Mouse (Mus musculus) megakaryocyte, embryonic 14.5 days (primary cell): ENCODE data around the gene Syngr3. TPM values are rescaled to one million over a fixed set of nuclear protein-coding genes. Genes with fewer than 3 reads are reported as not detected.
"Not testable (repeated sequence)": the region's sequence is repeated elsewhere in the genome, so short reads cannot be mapped to it uniquely, and the experiment has no call there.

Source experiments
- H3K27me3 ChIP-seq: replicated peaks from 2 replicates; pipeline ENCODE3; 2012; ENCODE audit warnings: inconsistent platforms
- H3K36me3 ChIP-seq: replicated peaks from 2 replicates; pipeline ENCODE3; 2012; ENCODE audit warnings: low read length, inconsistent platforms, mixed read lengths
- H3K4me1 ChIP-seq: 2 replicates; pipeline ENCODE4 v1.6.1; 2012; ENCODE audit warnings: inconsistent platforms
- H3K4me3 ChIP-seq: replicated peaks from 2 replicates; pipeline ENCODE3; 2012; ENCODE audit warnings: moderate library complexity, mild to moderate bottlenecking, inconsistent platforms
- H3K9me3 ChIP-seq: 2 replicates; pipeline ENCODE4 v1.6.1; 2012; ENCODE audit warnings: inconsistent platforms
- FLI1 ChIP-seq: IDR thresholded peaks from 2 replicates; pipeline ENCODE4 v1.6.1; 2012; ENCODE audit warnings: low read length, inconsistent platforms, mixed read lengths
- GATA1 ChIP-seq: IDR thresholded peaks from 3 replicates; pipeline ENCODE4 v1.6.1; 2012; ENCODE audit warnings: mixed read lengths, low read length, inconsistent platforms, borderline replicate concordance
- polyA plus RNA-seq: library from polyadenylated mRNA; stranded (reverse); fragments of >175 nt; gene quantifications from 2 replicates; pipeline ENCODE4 v1.2.3, GENCODE M21; 2012; ENCODE audit warnings: low replicate concordance; ENCODE audit not compliant: insufficient read depth

The Syngr3 gene
- polyA plus RNA-seq, 1 experiment: 0.04 TPM

DNA sequence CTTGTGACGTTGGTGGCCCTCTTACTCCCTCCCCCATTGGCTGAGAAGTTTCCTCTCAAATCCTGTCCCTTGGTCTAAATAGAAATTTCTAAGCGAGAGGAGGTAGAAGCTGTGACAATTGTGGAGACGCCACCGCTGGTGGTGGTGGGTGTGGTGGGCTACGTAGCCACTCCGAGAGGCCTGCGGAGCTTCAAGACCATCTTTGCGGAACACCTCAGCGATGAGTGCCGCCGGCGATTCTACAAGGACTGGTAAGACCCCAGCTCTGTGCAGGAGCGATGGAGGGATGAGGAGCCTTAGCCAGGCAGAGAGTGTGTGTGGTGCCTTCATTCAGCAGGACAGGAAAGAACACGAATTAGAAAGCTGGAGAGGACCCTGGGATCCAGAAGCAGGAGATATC, 41.0 kb upstream of the Syngr3 start:
- Histone ChIP-seq H3K27me3 (peaks cover 5% of the 10 kb centered on the region), H3K4me1 (peaks cover 40% of the 10 kb centered on the region), H3K4me3 (no peak overlapping the region), H3K36me3 (no peaks in the 10 kb centered on the region), H3K9me3 (no peaks in the 10 kb centered on the region)
- no peak for TF ChIP-seq FLI1
- TF ChIP-seq GATA1: no peak

DNA sequence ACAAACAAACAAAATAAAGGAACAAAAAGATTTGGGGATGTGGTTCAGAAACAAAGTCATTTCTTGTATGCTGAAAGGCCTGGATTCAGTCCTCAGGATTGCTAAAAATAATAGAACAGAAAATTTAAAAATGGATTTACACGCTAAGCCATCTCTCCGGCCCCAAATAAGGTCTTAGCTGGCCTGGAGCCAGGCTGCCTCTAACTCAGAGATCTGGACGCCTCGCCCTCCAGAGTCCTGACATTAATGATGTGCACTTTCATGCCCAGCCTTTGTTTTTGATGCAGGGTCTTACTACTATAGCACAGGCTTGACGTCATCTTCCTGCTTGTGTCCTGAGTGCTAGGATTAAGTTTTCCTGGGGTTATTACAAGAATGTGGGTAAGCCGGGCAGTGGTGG, 39.3 kb upstream of the Syngr3 start:
- Histone ChIP-seq H3K36me3 (no peaks in the 10 kb centered on the region), H3K4me1 (peaks cover 35% of the 10 kb centered on the region), H3K27me3 (peaks cover 5% of the 10 kb centered on the region), H3K9me3 (no peaks in the 10 kb centered on the region), H3K4me3 (no peak overlapping the region)
- TF ChIP-seq FLI1 (no peak), GATA1 (no peak)

DNA sequence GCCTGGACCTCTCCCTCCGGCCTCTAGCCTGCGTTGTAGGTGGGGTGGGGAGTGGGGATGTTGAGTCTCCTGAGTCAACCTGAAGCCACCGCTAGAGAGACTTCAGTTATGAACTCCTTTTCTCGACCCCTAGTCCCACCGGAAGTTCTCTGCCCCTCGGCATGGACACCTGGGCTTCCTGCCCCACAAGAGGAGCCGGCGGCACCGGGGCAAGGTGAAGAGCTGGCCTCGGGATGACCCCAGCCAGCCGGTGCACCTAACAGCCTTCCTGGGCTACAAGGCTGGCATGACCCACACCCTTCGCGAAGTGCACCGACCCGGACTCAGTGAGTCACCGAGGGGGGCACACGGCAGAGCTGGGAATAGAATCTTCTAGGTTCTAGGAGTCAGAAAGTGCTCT, 38.4 kb upstream of the Syngr3 start:
- peaks cover 41% of the 10 kb centered on the region for H3K4me1 ChIP-seq
- TF ChIP-seq FLI1: no peak
- no peak for TF ChIP-seq GATA1
- no peaks in the 10 kb centered on the region for H3K36me3 ChIP-seq
- no peaks in the 10 kb centered on the region for H3K9me3 ChIP-seq
- H3K27me3 ChIP-seq: peaks cover 5% of the 10 kb centered on the region
- H3K4me3 ChIP-seq: no peak overlapping the region

DNA sequence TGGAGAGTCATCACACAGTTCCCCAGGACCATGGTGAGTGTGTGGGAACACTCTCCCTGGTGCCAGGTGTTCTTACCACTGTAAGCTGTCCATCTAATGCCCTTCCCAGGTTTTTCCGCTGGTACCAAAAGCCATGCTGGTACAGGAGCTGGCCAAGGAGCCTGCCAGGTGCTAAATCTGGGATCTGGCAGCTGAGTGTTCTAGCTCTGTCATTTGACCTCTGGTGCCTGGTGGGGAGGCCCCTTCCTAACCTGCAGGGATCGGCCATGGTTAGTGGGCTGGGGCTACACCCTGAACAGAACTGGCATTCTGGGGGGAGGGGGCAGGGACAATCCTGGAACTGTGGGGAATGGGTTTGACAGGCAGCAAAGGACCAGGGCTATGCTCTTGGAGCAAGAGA, 37.9 kb upstream of the Syngr3 start, which contains the start of gene Rpl3l:
Gene Rpl3l (plus strand): TSS at position 203 of the 400 bp plus-strand sequence.
- Histone ChIP-seq H3K36me3 (peaks cover under 1% of the 10 kb centered on the region), H3K4me3 (no peak within 1 kb of the TSS), H3K9me3 (no peaks in the 10 kb centered on the region), H3K27me3 (peaks cover 5% of the 10 kb centered on the region), H3K4me1 (peaks cover 45% of the 10 kb centered on the region)
- no peak for TF ChIP-seq FLI1
- TF ChIP-seq GATA1: no peak

DNA sequence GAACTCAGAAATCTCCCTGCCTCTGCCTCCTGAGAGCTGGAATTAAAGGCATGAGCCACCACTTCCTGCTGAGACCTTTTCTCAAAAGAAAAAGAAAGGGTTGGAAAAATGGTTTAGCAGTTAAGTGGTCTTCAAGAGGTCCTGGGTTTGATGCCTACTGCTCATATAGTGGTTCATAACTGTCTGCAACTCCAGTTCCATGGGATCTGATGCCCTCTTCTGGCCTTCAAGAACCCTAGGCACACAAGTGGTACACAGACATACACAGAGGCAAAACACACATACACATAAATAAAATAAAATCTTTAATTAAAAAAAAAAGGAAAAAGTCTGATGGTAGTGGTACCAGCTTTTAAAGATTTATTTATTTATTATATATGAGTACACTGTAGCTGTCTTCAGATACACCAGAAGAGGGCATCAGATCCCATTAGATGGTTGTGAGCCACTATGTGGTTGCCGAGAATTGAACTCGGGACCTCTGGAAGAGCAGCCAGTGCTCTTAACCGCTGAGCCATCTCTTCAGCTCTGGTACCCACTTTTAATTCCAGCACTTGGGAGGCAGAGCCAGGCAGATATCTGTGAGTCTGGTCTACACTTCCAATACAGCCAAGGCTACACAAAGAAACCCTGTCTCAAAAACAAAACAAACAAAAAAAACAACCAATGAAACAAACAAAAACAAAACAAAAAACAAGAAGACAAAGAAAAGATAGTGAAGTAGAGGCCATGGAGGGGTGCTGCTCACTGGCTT, 36.1 kb upstream of the Syngr3 start:
- peaks cover 51% of the 10 kb centered on the region for H3K4me1 ChIP-seq
- peaks cover 4% of the 10 kb centered on the region for H3K27me3 ChIP-seq
- no peaks in the 10 kb centered on the region for H3K9me3 ChIP-seq
- peaks cover 16% of the 10 kb centered on the region for H3K36me3 ChIP-seq
- no peak for TF ChIP-seq GATA1
- TF ChIP-seq FLI1: no peak
- no peak overlapping the region for H3K4me3 ChIP-seq

DNA sequence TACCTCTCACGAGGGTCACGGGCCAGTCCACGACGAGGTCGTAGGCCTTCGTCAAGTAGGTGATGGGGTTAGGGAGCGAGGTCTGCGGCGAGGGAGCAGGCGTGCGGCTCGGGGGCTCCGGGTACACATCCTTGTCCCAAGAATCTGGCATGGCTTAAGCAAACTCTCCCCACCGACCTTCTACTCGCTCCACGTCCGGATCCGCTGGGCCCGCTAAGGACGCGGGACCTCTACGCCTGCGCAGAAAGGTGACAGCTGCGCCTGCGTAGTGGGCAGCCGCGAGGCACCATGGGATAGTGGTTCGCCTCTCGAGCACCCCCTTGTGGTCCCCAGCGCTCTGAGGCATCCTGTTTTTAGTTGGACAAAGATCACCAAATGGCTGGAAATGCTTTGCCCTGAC, 34.4 kb upstream of the Syngr3 start, which contains the start of gene Ndufb10:
Gene Ndufb10 (minus strand): TSS at position 295 of the 400 bp plus-strand sequence.
- no peaks in the 10 kb centered on the region for H3K9me3 ChIP-seq
- peaks cover 48% of the 10 kb centered on the region for H3K4me1 ChIP-seq
- TF ChIP-seq FLI1 (no peak), GATA1 (no peak)
- H3K4me3 ChIP-seq: peak within 1 kb of the TSS; percentile 100
- H3K36me3 ChIP-seq: peaks cover 19% of the 10 kb centered on the region
- H3K27me3 ChIP-seq: peaks cover 4% of the 10 kb centered on the region

DNA sequence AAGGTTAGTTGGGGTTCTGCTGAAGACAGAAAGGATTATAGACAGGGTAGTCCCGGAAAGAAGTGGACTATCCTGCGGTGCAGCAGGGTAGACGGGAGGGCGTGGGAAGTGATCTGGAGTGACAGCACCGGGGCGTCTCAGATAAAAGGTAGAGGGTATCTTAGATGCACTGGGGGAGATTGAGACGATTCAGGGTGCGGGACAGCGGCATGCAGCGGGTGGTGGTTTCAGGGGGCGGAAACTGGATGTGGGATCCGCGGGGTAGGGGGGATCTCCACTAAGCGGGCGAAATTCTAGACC, 34.1 kb upstream of the Syngr3 start:
- no peak for TF ChIP-seq FLI1
- TF ChIP-seq GATA1: no peak
- Histone ChIP-seq H3K27me3 (peaks cover 4% of the 10 kb centered on the region), H3K4me1 (peaks cover 50% of the 10 kb centered on the region), H3K9me3 (no peaks in the 10 kb centered on the region), H3K36me3 (peaks cover 19% of the 10 kb centered on the region), H3K4me3 (peak overlapping the region; percentile 100)

DNA sequence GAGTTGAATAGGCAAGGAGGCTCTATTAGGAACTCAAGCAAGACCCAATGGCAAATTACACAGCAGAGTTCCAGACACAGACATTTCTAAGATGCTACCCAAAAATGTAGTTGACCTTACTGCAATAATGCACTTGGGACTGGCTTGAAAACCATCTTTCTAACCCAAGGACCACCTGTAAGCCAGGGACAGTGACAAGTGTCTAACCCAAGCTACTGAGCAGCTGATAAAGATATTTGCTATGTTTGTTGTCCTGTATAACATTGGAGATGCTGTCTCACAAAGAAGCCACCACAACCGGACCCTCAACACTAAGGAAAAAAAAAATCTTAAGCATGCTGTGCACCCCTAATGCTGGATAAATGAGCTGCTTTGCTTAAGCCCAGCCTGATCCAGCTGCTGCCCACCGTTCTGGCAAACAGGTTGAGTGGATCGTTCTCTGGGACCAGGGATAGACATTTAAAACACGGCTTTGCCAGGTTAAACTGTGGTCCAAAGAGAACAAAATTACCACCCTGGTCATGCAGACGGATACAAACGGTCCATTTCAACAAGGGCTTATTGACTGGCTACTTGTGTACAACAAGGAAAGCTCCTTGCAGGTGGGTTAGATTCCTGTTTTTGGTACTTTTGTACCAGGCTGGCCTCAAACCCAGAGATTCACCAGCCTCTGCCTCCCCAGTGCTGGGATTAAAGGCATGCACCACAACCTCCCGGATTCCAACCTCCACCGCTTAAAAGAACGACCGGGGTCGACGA, 33.5 kb upstream of the Syngr3 start:
- peaks cover 53% of the 10 kb centered on the region for H3K4me1 ChIP-seq
- TF ChIP-seq GATA1 (no peak), FLI1 (no peak)
- H3K36me3 ChIP-seq: peaks cover 22% of the 10 kb centered on the region
- H3K4me3 ChIP-seq: peak overlapping the region; percentile 100
- H3K27me3 ChIP-seq: peaks cover 4% of the 10 kb centered on the region
- H3K9me3 ChIP-seq: no peaks in the 10 kb centered on the region

DNA sequence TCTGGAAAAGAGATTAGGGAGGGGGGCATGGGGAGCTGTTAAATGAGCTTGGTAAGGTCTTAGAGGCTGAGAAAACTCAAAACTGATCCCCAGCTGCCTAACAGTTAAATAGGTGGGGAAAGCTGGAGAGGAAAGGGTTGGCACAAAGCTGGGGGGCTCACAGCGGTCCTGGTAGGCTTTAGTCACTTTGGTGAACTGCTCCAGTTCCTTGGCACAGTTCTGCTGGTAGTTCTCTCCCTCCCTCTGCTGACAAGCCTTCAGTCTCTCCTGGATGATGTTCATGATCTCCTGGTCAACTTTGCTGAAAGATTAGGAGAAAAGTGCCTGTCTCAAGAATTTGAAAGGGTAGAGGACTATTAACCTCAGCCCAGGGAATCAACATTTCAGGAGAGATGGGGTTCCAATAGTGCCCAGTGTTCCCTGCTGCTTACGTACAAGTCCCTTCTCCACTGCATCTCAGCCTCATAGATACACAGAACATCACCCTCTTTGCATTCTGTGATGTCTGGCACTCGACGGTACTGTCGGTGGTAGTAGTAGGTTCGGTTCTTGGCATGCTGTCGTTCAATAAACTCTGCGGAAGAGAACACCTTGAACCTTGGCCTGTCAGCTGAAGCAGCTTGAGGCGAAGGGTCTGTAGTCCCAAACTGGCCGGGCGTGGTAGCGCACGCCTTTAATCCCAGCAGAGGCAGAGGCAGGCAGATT, 32.6 kb upstream of the Syngr3 start:
- Histone ChIP-seq H3K9me3 (no peaks in the 10 kb centered on the region), H3K36me3 (peaks cover 29% of the 10 kb centered on the region), H3K27me3 (no peaks in the 10 kb centered on the region), H3K4me3 (peak overlapping the region; percentile 54), H3K4me1 (peaks cover 47% of the 10 kb centered on the region)
- no peak for TF ChIP-seq GATA1
- TF ChIP-seq FLI1: no peak

DNA sequence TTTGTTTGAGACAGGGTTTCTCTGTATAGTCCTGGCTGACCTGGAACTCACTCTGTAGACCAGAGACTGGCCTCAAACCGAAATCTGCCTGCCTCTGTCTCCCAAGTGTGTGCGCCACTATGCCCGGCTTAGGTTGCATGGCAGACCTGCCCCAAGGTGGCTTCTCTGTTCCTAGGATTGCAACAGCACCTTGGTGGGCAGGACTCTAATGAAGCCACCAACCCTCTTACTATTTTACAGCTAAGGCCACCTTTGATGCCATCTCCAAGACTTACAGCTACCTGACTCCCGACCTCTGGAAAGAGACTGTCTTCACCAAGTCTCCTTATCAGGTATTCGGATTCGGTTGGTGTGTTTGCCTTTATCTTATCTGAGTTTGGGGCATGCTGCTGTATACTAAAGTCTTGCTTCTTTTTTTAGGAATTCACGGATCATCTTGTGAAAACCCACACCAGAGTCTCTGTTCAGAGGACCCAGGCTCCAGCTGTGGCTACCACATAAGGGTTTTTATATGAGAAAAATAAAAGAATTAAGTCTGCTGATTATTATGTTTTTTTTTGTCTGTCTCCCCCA, 31.7 kb upstream of the Syngr3 start:
- H3K9me3 ChIP-seq, H3K27me3 ChIP-seq: not testable (repeated sequence)
- H3K4me1 ChIP-seq: peaks cover 47% of the 10 kb centered on the region
- H3K4me3 ChIP-seq: peak overlapping the region; percentile 85
- H3K36me3 ChIP-seq: peaks cover 38% of the 10 kb centered on the region

DNA sequence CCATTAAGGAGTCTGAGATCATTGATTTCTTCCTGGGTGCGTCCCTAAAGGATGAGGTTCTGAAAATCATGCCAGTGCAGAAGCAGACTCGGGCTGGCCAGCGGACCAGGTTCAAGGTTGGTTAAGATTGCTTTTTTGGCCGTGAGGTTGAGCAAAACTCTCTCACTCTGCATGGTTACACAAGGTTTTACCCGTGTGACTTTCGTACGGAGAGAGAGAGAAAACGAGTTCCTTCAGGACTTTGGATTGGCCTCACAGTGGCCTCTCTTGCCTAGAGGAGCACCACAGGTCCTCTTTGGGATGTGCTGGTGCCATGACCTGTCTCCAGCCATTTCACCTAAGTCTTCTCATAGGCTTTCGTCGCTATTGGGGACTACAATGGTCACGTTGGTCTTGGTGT, 30.9 kb upstream of the Syngr3 start:
- Histone ChIP-seq H3K36me3 (peaks cover 46% of the 10 kb centered on the region), H3K4me1 (peaks cover 47% of the 10 kb centered on the region)

More for the DNA sequence above, 30.9 kb upstream of the Syngr3 start:
- H3K4me3 ChIP-seq: peak overlapping the region; percentile 92
- not testable (repeated sequence) for H3K9me3 ChIP-seq, H3K27me3 ChIP-seq
